Mouse (Mus musculus) CD4-positive, CD25-positive, alpha-beta regulatory T cell, adult 4 months (primary cell): Measurements from ENCODE around the gene Idh1. TPM values are rescaled to one million over a fixed set of nuclear protein-coding genes. Genes with fewer than 3 reads are reported as not detected.

ENCODE experiments used
- ATAC-seq: one replicate; pipeline ENCODE4 v1.8.0; 2017
- polyA plus RNA-seq, 2 experiments: library from polyadenylated mRNA; unstranded; fragments of 100-300 nt; shearing (Covaris generic); gene quantifications; one replicate each; pipeline ENCODE4 v1.2.1; 2017

Gene Idh1
- polyA plus RNA-seq, 2 experiments from 2014 or later, result 7.9 to 10.2 TPM

DNA sequence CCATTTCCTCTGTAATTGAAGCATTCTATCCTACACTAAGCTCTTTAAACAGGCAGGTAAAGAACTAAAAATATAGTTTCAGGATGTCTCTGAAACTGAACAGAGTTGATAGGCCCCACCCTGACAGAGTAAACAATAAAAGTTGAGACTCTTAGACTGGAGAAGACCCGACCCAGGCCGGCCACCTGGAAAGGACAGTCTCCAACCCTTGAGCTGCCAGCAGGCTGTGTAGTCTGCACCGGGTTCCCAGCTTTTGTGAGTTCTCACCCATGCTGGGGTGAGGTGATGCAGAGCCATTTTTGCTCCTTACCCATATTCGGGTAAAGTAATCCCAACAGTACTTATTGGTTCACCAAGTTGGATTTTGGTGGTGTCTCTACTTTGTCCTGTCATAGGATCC, 10.1 kb downstream of the Idh1 start:
- ATAC-seq, result no peak

DNA sequence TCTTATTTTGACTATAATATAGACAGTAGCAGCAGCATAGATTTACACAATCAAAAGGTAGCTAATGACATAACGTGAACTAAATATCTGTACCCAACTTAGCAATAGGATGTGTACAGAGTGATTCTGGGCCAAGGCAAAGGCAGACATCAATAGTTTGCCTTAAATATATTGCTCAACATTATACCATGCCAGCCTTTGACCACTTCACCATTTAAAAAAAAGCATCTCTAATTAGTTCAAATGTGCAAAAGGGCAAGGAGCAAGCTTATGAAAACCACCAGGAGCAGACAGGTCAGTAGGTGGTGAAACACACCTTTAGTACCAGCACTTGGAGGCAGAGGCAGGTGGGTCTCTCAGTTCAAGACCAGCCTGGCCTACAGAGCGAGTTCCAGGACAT, 12.6 kb downstream of the Idh1 start:
- no peak for ATAC-seq

DNA sequence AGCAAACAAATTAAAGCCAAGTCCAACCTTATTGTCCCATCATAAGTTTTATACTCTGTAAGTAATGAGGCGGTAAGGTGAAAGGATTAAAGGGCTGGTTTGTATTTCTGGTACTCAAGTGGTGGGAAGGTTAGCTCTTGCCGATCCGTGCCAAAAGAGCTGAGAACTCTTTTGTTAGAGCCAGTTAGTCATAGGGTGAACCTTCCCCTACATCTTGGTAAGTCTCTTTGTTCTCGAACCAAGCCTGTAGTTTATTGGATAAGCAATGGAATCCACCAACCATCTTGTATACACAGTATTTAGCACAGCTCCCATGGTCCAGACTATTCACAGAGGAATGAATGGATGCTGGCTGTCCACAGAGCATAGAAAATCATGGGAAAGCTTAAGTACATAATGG, 14.7 kb downstream of the Idh1 start:
- no peak for ATAC-seq

DNA sequence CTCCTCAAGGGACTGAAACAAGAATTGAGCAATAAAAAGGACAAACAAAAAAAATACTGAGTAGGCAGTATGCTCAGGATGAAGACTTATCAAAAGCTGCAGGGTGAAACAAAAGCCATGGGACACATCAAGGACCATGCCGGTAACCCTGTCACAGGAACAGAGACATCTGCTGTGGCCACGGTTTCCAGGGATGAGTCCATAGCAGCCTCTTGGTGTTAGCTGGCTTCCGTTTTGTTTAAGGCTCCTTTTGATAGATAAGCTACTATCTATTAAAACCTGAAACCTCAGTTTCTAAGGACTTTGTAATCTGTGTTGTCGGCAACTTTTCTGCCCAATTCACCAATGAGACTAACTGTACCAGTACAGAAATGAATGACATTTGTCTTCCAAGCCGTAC, 16.4 kb downstream of the Idh1 start:
- ATAC-seq, result no peak

DNA sequence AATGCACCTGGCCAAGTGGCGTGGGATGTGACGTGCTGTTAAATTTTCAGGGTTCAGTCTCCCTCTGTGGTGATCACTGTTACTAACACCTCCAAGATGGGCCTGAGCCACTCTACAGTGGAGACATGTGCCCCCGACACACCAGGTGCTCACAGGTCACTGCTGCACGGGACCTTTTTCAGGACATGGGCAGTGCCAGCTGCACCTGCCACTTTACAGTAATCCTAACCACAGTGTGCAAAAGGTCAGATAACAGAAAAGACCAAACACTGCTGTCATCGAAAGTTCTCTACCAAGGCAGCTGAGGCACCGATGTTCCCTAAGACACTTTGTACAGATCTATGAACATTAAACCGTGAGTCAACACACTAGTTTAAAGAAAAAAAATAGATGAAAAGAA, 16.8 kb downstream of the Idh1 start:
- ATAC-seq, result no peak

DNA sequence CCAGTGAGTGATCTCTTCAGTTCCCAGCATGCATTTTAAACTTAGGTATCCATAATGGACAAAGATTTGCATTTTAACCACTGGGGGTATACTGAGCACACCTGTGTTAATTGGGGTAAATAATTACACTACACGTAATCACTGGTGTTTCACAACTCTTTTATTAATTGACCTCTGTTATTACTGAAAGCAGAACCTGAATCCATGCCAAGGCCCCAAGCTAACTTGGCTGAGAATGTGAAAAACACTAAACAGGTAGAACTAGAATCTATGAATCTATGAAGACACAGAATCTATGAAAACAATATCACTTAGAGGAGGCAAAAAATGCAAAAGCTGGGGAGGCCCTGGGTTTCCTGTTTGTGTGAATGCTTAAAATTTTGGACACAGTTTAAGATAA, 18.8 kb downstream of the Idh1 start:
- ATAC-seq, result no peak

DNA sequence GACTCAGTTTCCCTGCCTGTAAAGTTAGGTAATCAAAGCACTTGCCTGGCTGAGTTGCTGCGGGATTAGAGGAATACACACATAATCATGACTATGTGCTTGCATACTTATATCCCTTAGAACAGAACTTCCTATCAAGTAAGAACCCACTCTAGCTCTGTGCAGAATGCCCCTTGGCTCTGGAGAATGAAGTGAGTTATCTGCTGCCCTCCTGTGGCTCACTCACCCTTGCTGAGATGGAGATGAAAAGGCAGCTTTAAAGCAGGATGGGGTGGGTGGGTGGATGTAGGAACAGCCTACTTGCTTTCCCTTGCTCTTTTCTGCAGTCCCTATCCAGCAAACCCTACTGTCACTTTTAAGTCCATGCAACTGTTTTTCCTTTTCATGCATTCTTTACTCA, 24.1 kb downstream of the Idh1 start:
- no peak for ATAC-seq

DNA sequence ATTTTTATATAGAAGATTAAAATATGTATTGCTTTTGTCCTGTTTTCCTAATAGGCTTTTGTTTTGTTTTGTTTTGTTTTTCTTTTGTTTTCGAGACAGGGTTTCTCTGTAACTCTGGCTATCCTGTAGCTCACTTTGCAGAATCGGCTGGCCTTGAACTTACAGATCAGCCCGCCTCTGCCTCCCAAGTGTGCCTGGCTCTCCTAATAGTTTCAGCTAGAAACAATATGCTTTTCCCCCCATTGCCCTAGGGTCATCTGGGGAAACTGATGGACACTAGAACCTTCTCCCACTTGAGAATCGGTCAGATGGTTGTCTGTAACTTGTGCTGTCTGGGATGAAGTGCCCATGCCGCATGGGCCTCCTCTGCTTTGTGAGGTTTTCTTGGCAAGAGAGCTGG, 30.2 kb downstream of the Idh1 start:
- ATAC-seq, result no peak

DNA sequence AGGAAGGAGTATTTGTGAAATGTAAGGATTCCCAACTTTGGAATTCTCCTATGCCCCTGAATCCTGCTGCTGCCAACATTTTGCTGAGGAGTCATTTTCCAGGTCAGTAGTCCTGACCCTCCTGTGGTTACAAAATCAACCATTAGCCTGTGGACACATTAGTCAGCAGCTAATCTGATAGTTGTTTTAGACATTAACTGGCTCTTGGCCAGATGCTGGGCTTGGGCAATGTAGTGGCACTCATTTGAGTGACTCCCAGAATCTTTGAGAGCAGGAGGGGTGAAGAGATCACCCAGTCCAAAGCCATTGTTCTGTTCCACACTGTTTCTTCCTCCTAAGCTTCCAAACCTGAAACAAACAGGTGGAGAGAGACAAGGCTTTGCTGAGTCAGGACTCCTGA, 31.5 kb downstream of the Idh1 start:
- ATAC-seq, result no peak

DNA sequence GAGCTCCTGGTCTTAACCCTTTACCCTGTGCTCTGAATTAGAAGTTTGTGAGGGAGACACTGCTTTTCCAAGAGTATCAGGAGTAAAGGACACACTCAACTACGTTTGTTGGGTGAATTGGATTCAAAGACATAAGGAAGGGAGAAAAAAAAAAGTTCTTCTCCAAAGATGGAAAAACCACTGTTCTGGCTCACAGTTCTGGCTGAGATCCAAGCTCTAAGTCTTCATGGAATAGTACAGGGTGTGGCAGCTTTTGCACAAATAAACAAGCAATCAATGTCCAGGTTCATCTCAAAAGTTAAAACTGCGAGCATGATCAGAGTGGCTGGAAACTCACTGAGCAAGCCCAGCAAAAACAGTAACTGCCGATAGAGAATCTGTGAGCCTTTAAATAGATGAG, 38.3 kb downstream of the Idh1 start:
- ATAC-seq, result no peak

DNA sequence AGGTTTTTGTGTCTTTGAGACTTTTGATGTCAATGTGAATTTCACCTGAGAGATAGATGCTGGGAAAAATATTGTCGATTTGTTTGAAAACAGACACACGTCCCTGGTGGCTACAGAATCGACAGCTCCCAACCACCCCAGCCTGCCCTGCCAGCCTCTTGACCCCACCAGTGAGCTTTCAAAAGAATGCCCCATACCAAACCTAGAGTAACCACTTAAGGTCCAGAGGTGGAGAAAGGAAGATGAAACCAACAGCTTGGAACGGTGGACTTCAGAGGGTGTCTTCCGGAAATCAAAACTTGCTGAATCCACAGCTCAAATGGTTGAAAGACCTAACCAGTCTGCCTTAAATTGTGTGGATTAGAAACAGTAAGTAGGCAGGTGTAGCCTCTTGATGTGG, 39.0 kb downstream of the Idh1 start:
- ATAC-seq, result no peak

DNA sequence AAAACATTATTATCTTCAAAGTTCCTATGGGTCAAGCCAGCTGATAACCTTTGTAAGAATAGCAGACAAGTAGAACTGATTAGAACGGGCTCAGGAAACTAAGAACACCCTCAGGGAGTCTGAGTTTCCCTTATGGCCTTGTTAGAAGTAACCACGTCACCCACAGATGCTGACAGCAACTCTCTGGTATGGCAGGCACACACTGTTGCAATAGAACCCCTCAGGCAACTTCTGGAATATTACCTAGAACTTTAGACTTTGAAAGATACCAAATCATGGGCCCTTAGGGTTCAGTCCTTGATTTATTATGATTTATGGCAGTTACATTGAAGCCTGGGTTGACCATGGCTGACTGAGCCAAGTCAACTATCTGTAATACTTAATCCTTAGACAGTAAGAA, 39.7 kb downstream of the Idh1 start:
- no peak for ATAC-seq

DNA sequence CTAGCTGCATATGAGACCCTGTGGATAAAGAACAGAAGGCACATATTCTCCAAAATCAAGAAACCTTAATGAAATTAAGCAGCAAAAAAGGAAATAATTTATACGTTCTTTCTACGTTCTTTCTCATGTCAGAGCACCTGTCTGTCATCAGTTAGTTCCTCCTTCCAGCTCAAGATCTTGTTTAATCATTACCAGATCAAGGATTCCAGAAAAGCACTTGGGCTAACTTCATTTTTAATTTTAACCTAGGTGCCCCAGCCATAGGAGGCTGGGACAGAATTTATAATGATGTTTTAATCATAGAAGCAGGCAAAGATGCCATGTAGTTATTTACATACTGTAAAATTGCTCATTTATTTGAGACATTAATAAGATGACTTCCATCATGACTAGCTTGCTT, 41.5 kb downstream of the Idh1 start:
- no peak for ATAC-seq

DNA sequence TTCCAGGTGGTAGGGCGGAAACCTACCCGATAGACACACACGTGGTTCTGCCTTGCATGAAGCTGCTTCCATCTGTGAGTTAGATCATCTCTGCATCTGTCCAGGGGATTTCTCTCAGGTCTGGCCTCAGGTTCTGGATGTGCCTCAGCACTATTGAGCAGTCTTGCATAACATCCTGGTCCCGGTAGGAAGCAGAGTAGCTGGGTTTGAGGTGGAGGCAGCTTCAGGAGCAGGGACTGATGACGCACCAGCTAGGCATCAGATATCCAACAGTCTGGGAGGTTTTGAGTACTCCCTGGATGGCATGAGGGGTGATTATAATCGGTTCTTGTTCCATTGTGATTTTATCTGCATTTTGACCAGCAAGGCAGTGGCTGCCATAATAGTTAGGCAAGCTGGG, 48.7 kb downstream of the Idh1 start:
- ATAC-seq, result no peak

DNA sequence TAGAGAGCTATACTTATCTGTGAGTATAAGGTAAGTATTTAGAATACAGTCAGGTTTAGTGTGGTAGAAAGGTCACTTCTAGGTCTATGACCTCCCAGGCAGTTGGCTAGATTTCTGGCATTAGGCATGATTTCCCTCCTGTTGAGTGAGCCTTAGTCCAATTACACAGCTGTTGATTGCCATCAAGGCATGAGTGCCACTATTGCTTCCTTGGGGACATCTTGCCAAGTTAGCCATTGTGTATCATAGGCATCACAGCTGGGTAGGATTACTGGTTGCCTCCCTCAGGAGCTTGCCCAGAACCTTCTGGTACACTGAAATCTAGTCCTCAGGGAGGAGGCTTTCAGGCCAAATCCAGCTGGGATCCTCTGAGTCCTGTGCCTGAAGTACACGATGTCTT, 53.5 kb downstream of the Idh1 start:
- ATAC-seq, result no peak

DNA sequence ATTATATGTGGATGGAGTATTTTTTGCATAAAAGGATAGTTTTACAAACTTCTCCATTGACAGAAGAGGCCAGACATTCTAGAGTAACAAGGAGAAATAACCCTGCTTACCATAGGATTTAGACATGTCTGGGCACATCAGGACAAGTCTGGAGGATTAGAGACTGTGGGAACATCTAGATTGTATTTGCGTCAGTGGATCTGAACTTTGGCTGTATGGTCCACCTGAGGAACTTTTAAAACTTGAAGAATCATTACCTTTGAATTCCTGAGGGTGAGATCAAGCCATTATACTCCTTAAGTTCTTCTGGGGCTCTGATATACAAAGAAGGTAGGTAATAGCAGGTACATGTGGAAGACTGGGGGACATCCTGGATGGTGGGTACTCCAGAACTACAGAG, 54.6 kb downstream of the Idh1 start:
- ATAC-seq, result no peak

DNA sequence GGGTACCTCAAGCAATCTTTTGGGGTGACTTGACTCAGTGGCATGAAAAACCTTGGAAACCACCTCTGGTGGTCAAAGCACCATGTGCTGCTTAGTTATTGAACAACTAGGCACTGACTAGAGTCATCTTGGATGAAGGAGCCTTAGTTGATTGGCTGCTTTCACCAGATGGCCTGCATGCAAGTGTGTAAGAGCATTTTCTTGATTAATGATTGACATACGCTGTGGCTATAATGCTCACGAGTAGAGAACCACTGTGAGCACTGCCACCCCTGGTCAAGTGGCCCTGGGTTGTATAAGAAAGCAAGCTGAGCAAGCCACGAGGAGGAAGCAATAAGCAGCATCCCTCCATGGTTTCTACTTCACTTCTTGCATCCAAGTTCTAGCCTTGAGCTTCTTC, 56.1 kb downstream of the Idh1 start:
- no peak for ATAC-seq

DNA sequence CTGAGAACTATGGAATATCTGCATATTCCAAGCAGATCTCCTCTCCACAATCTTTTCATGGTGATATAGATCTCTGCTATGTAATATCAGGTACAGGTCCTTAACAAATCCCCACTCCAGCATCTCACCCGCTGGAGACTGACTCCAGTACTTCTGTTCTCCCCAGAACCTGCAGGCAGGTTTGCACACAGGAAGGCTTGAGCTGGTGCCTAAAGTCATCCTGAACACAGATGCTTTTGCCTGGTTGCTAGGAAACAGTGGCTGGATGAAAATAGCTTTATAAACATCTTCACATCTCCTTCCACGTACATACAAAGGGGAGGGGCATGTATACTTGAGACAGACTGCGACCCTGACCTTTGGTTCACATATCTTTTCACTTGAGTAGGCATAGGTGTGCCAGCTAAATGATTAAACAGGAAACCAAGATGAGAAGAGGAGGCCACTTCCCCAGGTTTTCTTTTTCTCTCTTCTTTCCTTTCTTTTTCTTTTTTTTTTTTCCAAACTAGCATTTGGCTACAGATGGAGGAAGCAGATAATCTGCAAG, 56.6 kb downstream of the Idh1 start:
- ATAC-seq, result no peak

DNA sequence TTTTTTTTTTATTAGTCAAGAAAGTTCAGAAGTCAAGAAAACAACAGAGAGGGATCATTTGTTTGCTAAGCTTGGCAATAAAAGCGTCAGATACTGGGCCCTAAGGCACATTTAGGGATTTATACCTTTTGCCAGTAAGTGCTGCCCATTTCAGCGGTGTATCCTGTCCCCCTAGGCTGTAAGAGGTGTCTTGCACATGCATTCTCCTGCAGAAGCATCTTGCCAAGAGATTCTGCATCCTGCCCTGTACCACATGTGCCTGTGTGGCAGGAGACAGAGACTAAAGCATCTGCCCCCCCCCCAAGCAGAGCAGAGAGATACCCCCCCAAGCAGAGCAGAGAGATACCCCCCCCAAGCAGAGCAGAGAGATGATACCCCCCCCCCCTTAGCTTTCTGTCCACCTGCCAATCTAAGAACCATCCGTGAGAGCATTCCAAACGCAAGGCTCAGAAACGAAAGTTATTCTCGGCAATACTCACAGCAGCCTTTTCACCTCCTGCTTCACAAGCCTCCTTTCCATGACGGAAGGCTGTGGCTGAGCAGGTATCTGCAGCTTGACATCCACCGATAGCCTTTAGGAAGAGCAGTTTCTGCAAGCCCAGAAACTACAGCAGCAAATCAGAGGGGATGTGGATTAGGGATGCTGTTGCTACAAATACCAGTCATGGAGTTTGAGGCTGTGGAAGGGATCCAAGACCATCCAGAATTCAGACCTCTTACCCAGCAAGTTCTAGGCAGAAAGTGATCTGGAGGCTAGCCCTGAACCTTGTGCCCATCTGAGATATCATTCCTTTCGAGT, 63.5 kb downstream of the Idh1 start, which contains the start of gene D630023F18Rik:
Gene D630023F18Rik (minus strand): TSS at position 641 of the 799 bp plus-strand sequence.
- ATAC-seq, result no peak

DNA sequence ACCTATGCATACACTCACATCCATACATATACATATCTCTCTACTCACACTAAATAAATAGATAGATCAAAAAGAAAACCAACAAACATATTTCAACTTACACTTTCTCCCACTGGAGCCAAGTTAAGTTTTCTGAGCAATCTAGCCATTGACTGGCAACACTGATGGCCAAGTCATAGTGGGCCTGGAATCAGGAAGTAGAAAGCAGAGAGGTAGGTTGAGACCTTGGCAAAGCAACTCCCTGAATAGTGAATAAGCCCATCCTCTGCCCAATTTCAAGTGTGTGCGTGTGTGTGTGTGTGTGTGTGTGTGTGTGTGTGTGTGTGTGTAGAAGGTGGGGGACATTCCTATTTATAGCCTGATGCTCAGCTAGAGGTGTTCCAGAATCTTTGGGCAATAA, 66.9 kb downstream of the Idh1 start, which contains the start of gene Gm28845:
Gene Gm28845 (minus strand): TSS at position 121 of the 400 bp plus-strand sequence.
- ATAC-seq, result no peak

DNA sequence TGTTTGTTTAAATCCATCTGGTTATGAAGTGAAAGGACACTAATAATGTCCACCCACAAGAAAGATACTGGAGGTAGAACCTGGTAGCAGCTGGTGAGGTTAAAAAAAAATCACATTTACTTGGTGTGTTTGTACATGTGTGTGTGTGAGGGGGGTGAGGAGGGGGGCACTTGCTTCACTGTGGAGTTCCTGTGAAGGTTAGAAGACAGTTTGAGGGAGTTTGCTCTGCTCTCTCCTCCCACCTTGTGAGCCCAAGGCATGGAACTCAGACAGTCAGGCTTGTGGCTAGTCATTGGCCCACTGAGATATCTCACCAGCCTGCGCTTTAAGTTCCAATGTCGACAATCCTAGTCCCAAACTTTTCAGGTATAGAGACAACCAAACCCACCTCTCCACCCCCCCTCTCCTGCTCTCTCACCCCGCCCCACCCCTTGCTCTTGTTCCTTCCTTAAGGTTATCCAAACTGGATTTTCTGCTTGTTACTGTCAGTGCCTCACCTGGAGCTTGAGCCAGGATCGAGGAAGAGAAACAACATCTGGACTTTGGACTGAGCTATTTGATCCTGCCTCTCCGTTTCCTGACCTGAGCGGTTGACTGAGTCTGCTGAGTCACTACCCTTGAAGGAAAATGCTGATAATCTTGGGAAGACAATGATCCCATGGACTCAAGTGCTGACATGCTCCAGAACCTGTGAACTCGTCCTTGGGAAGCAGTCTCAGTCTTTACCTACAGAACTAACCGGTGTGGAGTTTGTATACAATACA, 68.0 kb downstream of the Idh1 start:
- no peak for ATAC-seq

DNA sequence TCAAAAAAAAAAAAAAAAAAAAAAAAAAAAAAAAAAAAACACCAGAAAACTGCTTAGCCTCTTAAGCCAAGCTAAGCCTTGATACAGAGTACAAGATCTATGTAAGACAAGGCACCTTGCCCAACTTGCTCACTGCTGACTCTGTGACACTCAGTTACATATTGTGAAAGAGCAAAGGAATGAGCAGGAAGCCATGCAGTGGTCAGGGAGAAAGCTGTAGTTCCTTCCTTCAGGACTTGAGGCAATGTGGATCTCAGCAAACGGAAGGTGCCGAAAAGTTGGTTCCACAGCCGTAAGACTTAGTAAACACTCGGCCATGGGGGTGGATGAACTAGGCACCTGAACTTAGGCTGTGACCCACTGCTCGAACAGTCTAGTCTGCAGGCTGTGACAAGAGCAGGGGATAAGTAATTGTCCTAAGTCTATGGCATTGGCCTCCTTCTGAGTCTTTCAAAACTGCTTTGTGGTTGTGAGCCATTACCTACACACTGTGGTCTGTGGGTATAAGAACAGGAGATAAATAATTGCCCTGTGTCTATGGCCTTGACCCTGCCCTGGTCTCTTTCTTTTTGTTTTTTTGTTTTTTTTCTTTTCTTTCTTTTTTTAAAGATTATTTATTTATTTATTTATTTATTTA, 72.6 kb downstream of the Idh1 start:
- no peak for ATAC-seq

DNA sequence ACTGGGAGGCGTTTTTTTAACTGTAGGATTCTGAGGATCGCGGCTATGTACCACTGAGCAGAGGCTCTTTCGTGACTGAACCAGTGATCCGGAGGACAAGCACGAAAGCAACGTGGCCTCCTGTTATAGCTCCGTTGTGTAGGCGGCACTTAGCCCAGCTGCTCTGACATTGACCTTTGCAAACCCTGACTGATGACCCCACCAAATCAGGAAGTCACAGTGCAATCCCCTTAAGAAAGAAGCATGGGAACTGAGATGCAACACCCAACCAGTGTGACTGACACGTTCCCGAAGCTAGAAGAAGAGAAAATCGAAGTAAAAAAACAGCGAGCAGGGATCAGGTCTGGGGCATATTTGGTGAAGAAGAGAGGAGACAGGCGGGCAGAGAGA, 73.5 kb downstream of the Idh1 start:
- no peak for ATAC-seq
